Mouse (Mus musculus): ENCODE data around the gene Tmem219. TPM values are rescaled to one million over a fixed set of nuclear protein-coding genes. Genes with fewer than 3 reads are reported as not detected.

The Tmem219 gene
- polyA plus RNA-seq, 1 experiment from 2014 or later = 25.3 TPM

Other genes starting within 250 kb of the Tmem219 start
- 0.42 and 0.54 TPM in 2 replicates for gene Sult1a1, start 246.5 kb downstream of the Tmem219 start, polyA plus RNA-seq (2016; fragmentation: Nextera tagmentation; extraction: Ambion mirVana)
- 146 and 157 TPM in 2 replicates for gene Bola2, start 227.5 kb downstream of the Tmem219 start, polyA plus RNA-seq (2016; fragmentation: Nextera tagmentation; extraction: Ambion mirVana)
- gene Slx1b, start 227.1 kb downstream of the Tmem219 start, polyA plus RNA-seq (2016; fragmentation: Nextera tagmentation; extraction: Ambion mirVana) = 14.7 and 14.9 TPM in 2 replicates
- 49.1 and 51.0 TPM in 2 replicates for gene Coro1a, start 215.1 kb downstream of the Tmem219 start, polyA plus RNA-seq (2016; fragmentation: Nextera tagmentation; extraction: Ambion mirVana)
- gene Mapk3, start 163.3 kb downstream of the Tmem219 start, polyA plus RNA-seq (2016; fragmentation: Nextera tagmentation; extraction: Ambion mirVana) = 51.5 and 56.8 TPM in 2 replicates
- gene Gdpd3, start 156.6 kb downstream of the Tmem219 start, polyA plus RNA-seq (2016; fragmentation: Nextera tagmentation; extraction: Ambion mirVana) = 1.4 and 1.5 TPM in 2 replicates
- 91.8 and 92.7 TPM in 2 replicates for gene Ypel3, start 146.0 kb downstream of the Tmem219 start, polyA plus RNA-seq (2016; fragmentation: Nextera tagmentation; extraction: Ambion mirVana)
- gene Tbx6, start 141.4 kb downstream of the Tmem219 start, polyA plus RNA-seq (2016; fragmentation: Nextera tagmentation; extraction: Ambion mirVana) = 0.33 and 0.56 TPM in 2 replicates
- gene Ppp4c, start 130.4 kb downstream of the Tmem219 start, polyA plus RNA-seq (2016; fragmentation: Nextera tagmentation; extraction: Ambion mirVana) = 310 and 320 TPM in 2 replicates
- gene Fam57b, start 125.2 kb downstream of the Tmem219 start, polyA plus RNA-seq (2016; fragmentation: Nextera tagmentation; extraction: Ambion mirVana) = 16.2 and 17.6 TPM in 2 replicates
- not detected in 2 replicates for gene 4930451I11Rik, start 91.3 kb downstream of the Tmem219 start, polyA plus RNA-seq (2016; fragmentation: Nextera tagmentation; extraction: Ambion mirVana)
- gene Doc2a, start 75.5 kb downstream of the Tmem219 start, polyA plus RNA-seq (2016; fragmentation: Nextera tagmentation; extraction: Ambion mirVana) = 5.5 and 6.6 TPM in 2 replicates
- 53.3 TPM in 2 replicates for gene Hirip3, start 60.9 kb downstream of the Tmem219 start, polyA plus RNA-seq (2016; fragmentation: Nextera tagmentation; extraction: Ambion mirVana)
- gene Ino80e, start 60.5 kb downstream of the Tmem219 start, polyA plus RNA-seq (2016; fragmentation: Nextera tagmentation; extraction: Ambion mirVana) = 96.5 and 108 TPM in 2 replicates
- 60.9 and 65.4 TPM in 2 replicates for gene Taok2, start 38.2 kb downstream of the Tmem219 start, polyA plus RNA-seq (2016; fragmentation: Nextera tagmentation; extraction: Ambion mirVana)
- 45.3 and 46.4 TPM in 2 replicates for gene Kctd13, start 6.0 kb upstream of the Tmem219 start, polyA plus RNA-seq (2016; fragmentation: Nextera tagmentation; extraction: Ambion mirVana)
- 1.5 TPM in 2 replicates for gene Asphd1, start 26.7 kb upstream of the Tmem219 start, polyA plus RNA-seq (2016; fragmentation: Nextera tagmentation; extraction: Ambion mirVana)
- gene Sez6l2, start 27.6 kb upstream of the Tmem219 start, polyA plus RNA-seq (2016; fragmentation: Nextera tagmentation; extraction: Ambion mirVana) = 8.6 and 10.5 TPM in 2 replicates
- 78.9 and 79.6 TPM in 2 replicates for gene Cdipt, start 53.0 kb upstream of the Tmem219 start, polyA plus RNA-seq (2016; fragmentation: Nextera tagmentation; extraction: Ambion mirVana)
- gene Cdiptos, start 53.2 kb upstream of the Tmem219 start, polyA plus RNA-seq (2016; fragmentation: Nextera tagmentation; extraction: Ambion mirVana) = 0.86 and 2.0 TPM in 2 replicates
- gene Mvp, start 91.7 kb upstream of the Tmem219 start, polyA plus RNA-seq (2016; fragmentation: Nextera tagmentation; extraction: Ambion mirVana) = 4.2 and 4.6 TPM in 2 replicates
- gene Pagr1b, start 93.6 kb upstream of the Tmem219 start, polyA plus RNA-seq (2016; fragmentation: Nextera tagmentation; extraction: Ambion mirVana) = 0.38 and 0.56 TPM in 2 replicates
- 51.4 and 66.8 TPM in 2 replicates for gene Pagr1a, start 94.4 kb upstream of the Tmem219 start, polyA plus RNA-seq (2016; fragmentation: Nextera tagmentation; extraction: Ambion mirVana)
- gene Gm42742, start 98.2 kb upstream of the Tmem219 start, polyA plus RNA-seq (2016; fragmentation: Nextera tagmentation; extraction: Ambion mirVana) = 53.3 and 75.4 TPM in 2 replicates
- 5.0 and 6.5 TPM in 2 replicates for gene Prrt2, start 98.3 kb upstream of the Tmem219 start, polyA plus RNA-seq (2016; fragmentation: Nextera tagmentation; extraction: Ambion mirVana)
- gene Maz, start 104.1 kb upstream of the Tmem219 start, polyA plus RNA-seq (2016; fragmentation: Nextera tagmentation; extraction: Ambion mirVana) = 95.2 and 113 TPM in 2 replicates
- 163 and 170 TPM in 2 replicates for gene Kif22, start 119.6 kb upstream of the Tmem219 start, polyA plus RNA-seq (2016; fragmentation: Nextera tagmentation; extraction: Ambion mirVana)
- gene Zg16, start 164.4 kb upstream of the Tmem219 start, polyA plus RNA-seq (2016; fragmentation: Nextera tagmentation; extraction: Ambion mirVana) = not detected in 2 replicates
- gene AI467606, start 168.4 kb upstream of the Tmem219 start, polyA plus RNA-seq (2016; fragmentation: Nextera tagmentation; extraction: Ambion mirVana) = 0.88 and 0.91 TPM in 2 replicates
- 2.0 and 2.4 TPM in 2 replicates for gene Qprt, start 199.3 kb upstream of the Tmem219 start, polyA plus RNA-seq (2016; fragmentation: Nextera tagmentation; extraction: Ambion mirVana)
- gene Spn, start 214.9 kb upstream of the Tmem219 start, polyA plus RNA-seq (2016; fragmentation: Nextera tagmentation; extraction: Ambion mirVana) = 0.23 TPM in 1 of 2 replicates, not detected in the other

Measured in forebrain, embryonic 12.5 days (tissue).